Mouse (Mus musculus) stomach, embryonic 16.5 days (tissue): Measurements from ENCODE around the gene Ssmem1. TPM values are rescaled to one million over a fixed set of nuclear protein-coding genes. Genes with fewer than 3 reads are reported as not detected.

Source experiments
- ATAC-seq: fragments of 200-750 bp; cut with Nextera tagmentation; 2 replicates; pipeline ENCODE4 v1.8.0; 2017; ENCODE audit warnings: moderate number of reproducible peaks, moderate TSS enrichment; ENCODE audit not compliant: insufficient read depth, low FRiP score
- H3K27ac ChIP-seq: fragments of 300-500 bp; sonication (generic); 2 replicates; pipeline ENCODE4 v1.5.1; 2014; ENCODE audit warnings: low read length
- H3K27me3 ChIP-seq: fragments of 300-500 bp; sonication (generic); 2 replicates; pipeline ENCODE4 v1.6.1; 2014; ENCODE audit warnings: low read length, control low read depth, mixed read lengths; ENCODE audit not compliant: control insufficient read depth, insufficient read depth
- H3K36me3 ChIP-seq: fragments of 300-500 bp; sonication (generic); 2 replicates; pipeline ENCODE4 v1.6.1; 2014; ENCODE audit warnings: low read length; ENCODE audit not compliant: control insufficient read depth, insufficient read depth
- H3K4me1 ChIP-seq: fragments of 300-500 bp; sonication (generic); 2 replicates; pipeline ENCODE4 v1.6.1; 2014; ENCODE audit warnings: low read length, control low read depth, mixed read lengths; ENCODE audit not compliant: control insufficient read depth, insufficient read depth
- H3K4me2 ChIP-seq: fragments of 300-500 bp; sonication (generic); 2 replicates; pipeline ENCODE4 v1.6.1; 2014; ENCODE audit warnings: low read depth, low read length, mixed read lengths
- H3K4me3 ChIP-seq: fragments of 300-500 bp; sonication (generic); replicated peaks from 2 replicates; pipeline ENCODE4 v1.5.1; 2014; ENCODE audit warnings: mild to moderate bottlenecking, low read length
- H3K9ac ChIP-seq: fragments of 300-500 bp; sonication (generic); 2 replicates; pipeline ENCODE4 v1.6.1; 2014; ENCODE audit warnings: low read length
- H3K9me3 ChIP-seq: fragments of 300-500 bp; sonication (generic); replicated peaks from 2 replicates; pipeline ENCODE4 v1.6.1; 2016; ENCODE audit warnings: low read length, control low read depth; ENCODE audit not compliant: control insufficient read depth
- WGBS: fragments of 180-500 bp; shearing (Covaris S2); extraction: QIAGEN DNeasy Blood & Tissue Kit; methylation state at CpG from one replicate; pipeline ENCODE4 v1.1.7; 2014; 5-methylcytosine and 5-hydroxymethylcytosine counted together
- polyA plus RNA-seq: library from polyadenylated mRNA; unstranded; fragments of >200 nt; fragmentation: Nextera tagmentation; extraction: Ambion mirVana; gene quantifications from 2 replicates; pipeline ENCODE4 v1.2.1, GENCODE M21; 2015

Gene Ssmem1
- polyA plus RNA-seq: not detected in 2 replicates

- Histone ChIP-seq H3K9ac (peak within 1 kb of the TSS; percentile 86), H3K27ac (peak within 1 kb of the TSS; percentile 99), H3K36me3 (no peaks in the 10 kb centered on the region), H3K27me3 (no peaks in the 10 kb centered on the region), H3K4me2 (peak within 1 kb of the TSS; percentile 76), H3K4me3 (peak within 1 kb of the TSS; percentile 70), H3K9me3 (no peaks in the 10 kb centered on the region), H3K4me1 (peaks cover 7% of the 10 kb centered on the region)
- ATAC-seq: peak; percentile 99
- WGBS: under 1% methylated on average over 37 of the region's 37 CpGs
These were observed at the start of gene Ssmem1, which contains the start of gene Tmem209 for GRCm38 (mm10) chr6:30509265-30510239. TSS of gene Ssmem1 (plus strand) at chr6:30509849. TSS of gene Tmem209 (minus strand) at chr6:30509783.

GRCm38 (mm10) chr6:30460750-30461446 lies 48.8 kb upstream of the Ssmem1 start:
- Histone ChIP-seq H3K27ac (peak overlapping the region; percentile 88), H3K9me3 (no peaks in the 10 kb centered on the region), H3K4me2 (peak overlapping the region; percentile 82), H3K27me3 (no peaks in the 10 kb centered on the region), H3K4me3 (no peak overlapping the region), H3K4me1 (peaks cover 30% of the 10 kb centered on the region), H3K9ac (peak overlapping the region; percentile 85), H3K36me3 (no peaks in the 10 kb centered on the region)
- WGBS: 15% methylated on average over 19 of the region's 19 CpGs
- ATAC-seq: peak; percentile 80

- WGBS: 88% methylated on average over 12 of the region's 13 CpGs
- no peaks in the 10 kb centered on the region for H3K36me3 ChIP-seq
- peak overlapping the region; percentile 85; the same call in 1 of the 2 replicates for H3K9ac ChIP-seq
- no peaks in the 10 kb centered on the region for H3K27me3 ChIP-seq
- no peak overlapping the region for H3K4me3 ChIP-seq
- H3K4me1 ChIP-seq: peaks cover 30% of the 10 kb centered on the region
- no peak overlapping the region for H3K27ac ChIP-seq
- no peaks in the 10 kb centered on the region for H3K9me3 ChIP-seq
- no peak overlapping the region for H3K4me2 ChIP-seq
- no peak for ATAC-seq
These were observed 47.8 kb upstream of the Ssmem1 start for GRCm38 (mm10) chr6:30461755-30462344.

GRCm38 (mm10) chr6:30462822-30463221 lies 46.8 kb upstream of the Ssmem1 start:
- Histone ChIP-seq H3K4me3 (no peak overlapping the region), H3K4me2 (no peak overlapping the region), H3K4me1 (peaks cover 30% of the 10 kb centered on the region), H3K27me3 (no peaks in the 10 kb centered on the region), H3K36me3 (no peaks in the 10 kb centered on the region), H3K9me3 (no peaks in the 10 kb centered on the region), H3K9ac (no peak overlapping the region), H3K27ac (no peak overlapping the region)
- no peak for ATAC-seq
- 31% methylated on average over 7 of the region's 7 CpGs for WGBS

GRCm38 (mm10) chr6:30465586-30465985 lies 44.1 kb upstream of the Ssmem1 start:
- WGBS: 74% methylated on average over 11 of the region's 11 CpGs
- Histone ChIP-seq H3K4me3 (no peak overlapping the region), H3K4me2 (no peak overlapping the region), H3K9me3 (no peaks in the 10 kb centered on the region), H3K27me3 (no peaks in the 10 kb centered on the region), H3K27ac (no peak overlapping the region), H3K9ac (no peak overlapping the region), H3K4me1 (peaks cover 17% of the 10 kb centered on the region), H3K36me3 (no peaks in the 10 kb centered on the region)
- ATAC-seq: no peak

GRCm38 (mm10) chr6:30468058-30468457 lies 41.6 kb upstream of the Ssmem1 start:
- Histone ChIP-seq H3K27me3 (no peaks in the 10 kb centered on the region), H3K4me3 (no peak overlapping the region), H3K9me3 (no peaks in the 10 kb centered on the region), H3K4me2 (no peak overlapping the region), H3K27ac (no peak overlapping the region), H3K9ac (no peak overlapping the region), H3K36me3 (no peaks in the 10 kb centered on the region), H3K4me1 (peaks cover 2% of the 10 kb centered on the region; the same call in 1 of the 2 replicates)
- ATAC-seq: no peak
- 62% methylated on average over 1 of the region's 1 CpGs for WGBS

- 59% methylated on average over 12 of the region's 12 CpGs for WGBS
- H3K4me2 ChIP-seq: no peak overlapping the region
These were observed 41.0 kb upstream of the Ssmem1 start for GRCm38 (mm10) chr6:30468684-30469083.

GRCm38 (mm10) chr6:30469370-30469769 lies 40.3 kb upstream of the Ssmem1 start:
- no peaks in the 10 kb centered on the region for H3K4me1 ChIP-seq
- ATAC-seq: no peak
- WGBS: 82% methylated on average over 12 of the region's 12 CpGs
- H3K9ac ChIP-seq: no peak overlapping the region
- H3K4me3 ChIP-seq: no peak overlapping the region
- H3K9me3 ChIP-seq: no peaks in the 10 kb centered on the region
- H3K27ac ChIP-seq: no peak overlapping the region
- no peak overlapping the region for H3K4me2 ChIP-seq
- no peaks in the 10 kb centered on the region for H3K36me3 ChIP-seq
- no peaks in the 10 kb centered on the region for H3K27me3 ChIP-seq

More at GRCm38 (mm10) chr6:30468684-30469083, 41.0 kb upstream of the Ssmem1 start:
- Histone ChIP-seq H3K36me3 (no peaks in the 10 kb centered on the region), H3K4me1 (no peaks in the 10 kb centered on the region), H3K27me3 (no peaks in the 10 kb centered on the region), H3K9ac (no peak overlapping the region), H3K27ac (no peak overlapping the region), H3K9me3 (no peaks in the 10 kb centered on the region), H3K4me3 (no peak overlapping the region)
- no peak for ATAC-seq
